Mouse (Mus musculus) kidney, embryonic 16.5 days (tissue): ENCODE measurements around the gene Bhlhe41. TPM values are rescaled to one million over a fixed set of nuclear protein-coding genes. Genes with fewer than 3 reads are reported as not detected.

ENCODE experiments used
- ATAC-seq: fragments of 200-750 bp; cut with Nextera tagmentation; 2 replicates; pipeline ENCODE4 v1.8.0; 2017; ENCODE audit warnings: moderate TSS enrichment; ENCODE audit not compliant: low FRiP score, low TSS enrichment
- H3K27ac ChIP-seq: fragments of 300-500 bp; sonication (generic); 2 replicates; pipeline ENCODE4 v1.5.1; 2014; ENCODE audit warnings: low read length
- H3K27me3 ChIP-seq: fragments of 300-500 bp; sonication (generic); 2 replicates; pipeline ENCODE4 v1.6.1; 2014; ENCODE audit warnings: low read length, control low read depth, mixed read lengths; ENCODE audit not compliant: insufficient read depth
- H3K36me3 ChIP-seq: fragments of 300-500 bp; sonication (generic); 2 replicates; pipeline ENCODE4 v1.6.1; 2014; ENCODE audit warnings: low read length, control low read depth, mixed read lengths; ENCODE audit not compliant: insufficient read depth
- H3K4me1 ChIP-seq: fragments of 300-500 bp; sonication (generic); 2 replicates; pipeline ENCODE4 v1.6.1; 2014; ENCODE audit warnings: low read length, control low read depth, mixed read lengths; ENCODE audit not compliant: insufficient read depth
- H3K4me2 ChIP-seq: fragments of 300-500 bp; sonication (generic); replicated peaks from 2 replicates; pipeline ENCODE4 v1.6.1; 2014; ENCODE audit warnings: low read depth, low read length
- H3K4me3 ChIP-seq: fragments of 300-500 bp; sonication (generic); 2 replicates; pipeline ENCODE4 v1.5.1; 2014; ENCODE audit warnings: mild to moderate bottlenecking, low read length
- H3K9ac ChIP-seq: fragments of 300-500 bp; sonication (generic); replicated peaks from 2 replicates; pipeline ENCODE4 v1.6.1; 2014; ENCODE audit warnings: low read length
- H3K9me3 ChIP-seq: fragments of 300-500 bp; sonication (generic); 2 replicates; pipeline ENCODE4 v1.6.1; 2016; ENCODE audit warnings: low read length, control low read depth
- WGBS: fragments of 180-500 bp; shearing (Covaris S2); extraction: QIAGEN DNeasy Blood & Tissue Kit; methylation state at CpG from one replicate; pipeline ENCODE4 v1.1.7; 2014; 5-methylcytosine and 5-hydroxymethylcytosine counted together
- polyA plus RNA-seq: library from polyadenylated mRNA; unstranded; fragments of >200 nt; fragmentation: Nextera tagmentation; extraction: Ambion mirVana; gene quantifications from 2 replicates; pipeline ENCODE4 v1.2.1, GENCODE M21; 2015

Bhlhe41 gene
- polyA plus RNA-seq, 1 experiment from 2014 or later: 0.94 TPM

- Histone ChIP-seq H3K4me3 (no peak overlapping the region), H3K36me3 (no peaks in the 10 kb centered on the region), H3K4me2 (no peak overlapping the region), H3K27ac (no peak overlapping the region), H3K9ac (no peak overlapping the region), H3K27me3 (no peaks in the 10 kb centered on the region), H3K4me1 (no peaks in the 10 kb centered on the region), H3K9me3 (no peaks in the 10 kb centered on the region)
- WGBS: 95% methylated on average over 20 of the region's 20 CpGs
- no peak for ATAC-seq
These were observed 27.3 kb upstream of the Bhlhe41 start for GRCm38 (mm10) chr6:145892381-145893265.

- no peak overlapping the region for H3K4me2 ChIP-seq
- no peak overlapping the region for H3K4me3 ChIP-seq
- no peaks in the 10 kb centered on the region for H3K27me3 ChIP-seq
- H3K9me3 ChIP-seq: no peaks in the 10 kb centered on the region
- no peaks in the 10 kb centered on the region for H3K36me3 ChIP-seq
- no peaks in the 10 kb centered on the region for H3K4me1 ChIP-seq
- no peak overlapping the region for H3K27ac ChIP-seq
- 82% methylated on average over 11 of the region's 11 CpGs for WGBS
- H3K9ac ChIP-seq: no peak overlapping the region
- ATAC-seq: no peak
These were observed 26.6 kb upstream of the Bhlhe41 start for GRCm38 (mm10) chr6:145891951-145892350.

GRCm38 (mm10) chr6:145887719-145888118, 22.4 kb upstream of the Bhlhe41 start:
- no peak overlapping the region for H3K9ac ChIP-seq
- H3K27ac ChIP-seq: no peak overlapping the region
- no peaks in the 10 kb centered on the region for H3K4me1 ChIP-seq
- ATAC-seq: no peak
- H3K36me3 ChIP-seq: no peaks in the 10 kb centered on the region
- 70% methylated on average over 6 of the region's 6 CpGs for WGBS
- H3K27me3 ChIP-seq: no peaks in the 10 kb centered on the region
- H3K9me3 ChIP-seq: no peaks in the 10 kb centered on the region
- no peak overlapping the region for H3K4me3 ChIP-seq
- no peak overlapping the region for H3K4me2 ChIP-seq

- no peak overlapping the region for H3K27ac ChIP-seq
- no peak for ATAC-seq
- H3K4me2 ChIP-seq: no peak overlapping the region
- 69% methylated on average over 8 of the region's 8 CpGs for WGBS
- no peaks in the 10 kb centered on the region for H3K27me3 ChIP-seq
- H3K4me1 ChIP-seq: no peaks in the 10 kb centered on the region
- H3K4me3 ChIP-seq: no peak overlapping the region
- H3K36me3 ChIP-seq: no peaks in the 10 kb centered on the region
- H3K9ac ChIP-seq: no peak overlapping the region
- H3K9me3 ChIP-seq: no peaks in the 10 kb centered on the region
These were observed 20.9 kb upstream of the Bhlhe41 start for GRCm38 (mm10) chr6:145886277-145886676.

- H3K4me1 ChIP-seq: no peaks in the 10 kb centered on the region
- H3K9ac ChIP-seq: no peak overlapping the region
- no peak for ATAC-seq
- WGBS: 78% methylated on average over 4 of the region's 4 CpGs
- no peaks in the 10 kb centered on the region for H3K27me3 ChIP-seq
- no peaks in the 10 kb centered on the region for H3K36me3 ChIP-seq
- H3K9me3 ChIP-seq: no peaks in the 10 kb centered on the region
- H3K4me3 ChIP-seq: no peak overlapping the region
- no peak overlapping the region for H3K27ac ChIP-seq
- no peak overlapping the region for H3K4me2 ChIP-seq
These were observed 19.7 kb upstream of the Bhlhe41 start for GRCm38 (mm10) chr6:145885069-145885468.

GRCm38 (mm10) chr6:145883668-145884067, 18.3 kb upstream of the Bhlhe41 start:
- H3K27me3 ChIP-seq: no peaks in the 10 kb centered on the region
- H3K4me3 ChIP-seq: no peak overlapping the region
- no peak for ATAC-seq
- no peak overlapping the region for H3K4me2 ChIP-seq
- no peaks in the 10 kb centered on the region for H3K4me1 ChIP-seq
- 68% methylated on average over 4 of the region's 4 CpGs for WGBS
- no peaks in the 10 kb centered on the region for H3K36me3 ChIP-seq
- no peak overlapping the region for H3K9ac ChIP-seq
- no peak overlapping the region for H3K27ac ChIP-seq
- peaks cover 6% of the 10 kb centered on the region; the same call in 1 of the 2 replicates for H3K9me3 ChIP-seq

GRCm38 (mm10) chr6:145883010-145883409, 17.7 kb upstream of the Bhlhe41 start:
- Histone ChIP-seq H3K27ac (no peak overlapping the region), H3K4me3 (no peak overlapping the region), H3K9ac (no peak overlapping the region), H3K9me3 (peaks cover 6% of the 10 kb centered on the region; the same call in 1 of the 2 replicates), H3K27me3 (no peaks in the 10 kb centered on the region), H3K4me2 (no peak overlapping the region), H3K4me1 (no peaks in the 10 kb centered on the region), H3K36me3 (no peaks in the 10 kb centered on the region)
- 66% methylated on average over 1 of the region's 1 CpGs for WGBS
- ATAC-seq: no peak

- no peak overlapping the region for H3K4me2 ChIP-seq
- WGBS: 89% methylated on average over 5 of the region's 5 CpGs
- peaks cover 6% of the 10 kb centered on the region; the same call in 1 of the 2 replicates for H3K9me3 ChIP-seq
- ATAC-seq: no peak
- no peaks in the 10 kb centered on the region for H3K27me3 ChIP-seq
- H3K27ac ChIP-seq: no peak overlapping the region
- no peak overlapping the region for H3K9ac ChIP-seq
- no peak overlapping the region for H3K4me3 ChIP-seq
- H3K4me1 ChIP-seq: no peaks in the 10 kb centered on the region
- H3K36me3 ChIP-seq: no peaks in the 10 kb centered on the region
These were observed 15.3 kb upstream of the Bhlhe41 start for GRCm38 (mm10) chr6:145880609-145881008.

GRCm38 (mm10) chr6:145876986-145877735, 11.8 kb upstream of the Bhlhe41 start:
- H3K27me3 ChIP-seq: no peaks in the 10 kb centered on the region
- H3K36me3 ChIP-seq: no peaks in the 10 kb centered on the region
- H3K4me3 ChIP-seq: no peak overlapping the region
- no peak overlapping the region for H3K9ac ChIP-seq
- no peak for ATAC-seq
- no peak overlapping the region for H3K4me2 ChIP-seq
- no peak overlapping the region for H3K27ac ChIP-seq
- H3K4me1 ChIP-seq: 0 out of 2 replicates have a peak, but pooled peaks cover 7% of the 10 kb centered on the region
- WGBS: 83% methylated on average over 9 of the region's 9 CpGs
- H3K9me3 ChIP-seq: peaks cover 6% of the 10 kb centered on the region; the same call in 1 of the 2 replicates
